Mouse (Mus musculus) spleen, postnatal 4 days (tissue): ENCODE results near the gene Syngap1.

Experiments used
- DNase-seq, 2 experiments: peaks; one replicate each; pipeline ENCODE4 v3.0.0; 2022; ENCODE audit warnings: low spot score in 2 of 2

Syngap1 gene

GRCm38 (mm10) chr17:26936921-26937695 is 3.9 kb upstream of the Syngap1 start:
- no peak for DNase-seq

- DNase-seq: no peak
Observed at GRCm38 (mm10) chr17:26937883-26938695, 3.0 kb upstream of the Syngap1 start.

GRCm38 (mm10) chr17:26938731-26939130 is 2.3 kb upstream of the Syngap1 start:
- peak in 1 of 2 experiments; percentile 73 for DNase-seq

- peak; percentile 99 to 100 for DNase-seq
Observed at GRCm38 (mm10) chr17:26939178-26939972, 1.7 kb upstream of the Syngap1 start, which contains the start of gene Cuta. Gene Cuta (minus strand): TSS chr17:26939569.

GRCm38 (mm10) chr17:26939973-26940300 is 1.1 kb upstream of the Syngap1 start:
- no peak for DNase-seq

GRCm38 (mm10) chr17:26941841-26942570 is 953 bp downstream of the Syngap1 start:
- DNase-seq: no peak

- no peak for DNase-seq
Observed at GRCm38 (mm10) chr17:26945824-26946495, 4.9 kb downstream of the Syngap1 start.

- DNase-seq: peak; percentile 59 to 82
Observed at GRCm38 (mm10) chr17:26946567-26946966, 5.5 kb downstream of the Syngap1 start.

GRCm38 (mm10) chr17:26947231-26948100 is 6.4 kb downstream of the Syngap1 start:
- DNase-seq: peak in 1 of 2 experiments; percentile 64

GRCm38 (mm10) chr17:26948316-26949050 is 7.4 kb downstream of the Syngap1 start:
- DNase-seq: peak in 1 of 2 experiments; percentile 81

- peak in 1 of 2 experiments; percentile 63 for DNase-seq
Observed at GRCm38 (mm10) chr17:26949051-26949577, 8.1 kb downstream of the Syngap1 start.

- no peak for DNase-seq
Observed at GRCm38 (mm10) chr17:26949866-26950265, 8.8 kb downstream of the Syngap1 start.

- peak in 1 of 2 experiments; percentile 56 for DNase-seq
Observed at GRCm38 (mm10) chr17:26950560-26951288, 9.7 kb downstream of the Syngap1 start.

- peak; percentile 81 to 87 for DNase-seq
Observed at GRCm38 (mm10) chr17:26951406-26951805, 10.4 kb downstream of the Syngap1 start.

GRCm38 (mm10) chr17:26951952-26952877 is 11.2 kb downstream of the Syngap1 start:
- DNase-seq: peak in 1 of 2 experiments; percentile 70

- DNase-seq: no peak
Observed at GRCm38 (mm10) chr17:26953201-26953600, 12.1 kb downstream of the Syngap1 start.

- no peak for DNase-seq
Observed at GRCm38 (mm10) chr17:26953726-26954125, 12.7 kb downstream of the Syngap1 start.
